Mouse (Mus musculus): Measurements from ENCODE around the gene Adgrv1.
"Not testable (repeated sequence)": the region's sequence is repeated elsewhere in the genome, so short reads cannot be mapped to it uniquely, and the experiment has no call there.

Gene Adgrv1

GRCm38 (mm10) chr13:81632720-81633415, at the start of gene Adgrv1:
Gene Adgrv1 (minus strand): TSS chr13:81633154.
- peak; percentile 52 for DNase-seq

GRCm38 (mm10) chr13:81675333-81675732, 42.4 kb upstream of the Adgrv1 start:
- no peak for DNase-seq

GRCm38 (mm10) chr13:81667713-81668112, 34.8 kb upstream of the Adgrv1 start:
- no peak for DNase-seq

DNA sequence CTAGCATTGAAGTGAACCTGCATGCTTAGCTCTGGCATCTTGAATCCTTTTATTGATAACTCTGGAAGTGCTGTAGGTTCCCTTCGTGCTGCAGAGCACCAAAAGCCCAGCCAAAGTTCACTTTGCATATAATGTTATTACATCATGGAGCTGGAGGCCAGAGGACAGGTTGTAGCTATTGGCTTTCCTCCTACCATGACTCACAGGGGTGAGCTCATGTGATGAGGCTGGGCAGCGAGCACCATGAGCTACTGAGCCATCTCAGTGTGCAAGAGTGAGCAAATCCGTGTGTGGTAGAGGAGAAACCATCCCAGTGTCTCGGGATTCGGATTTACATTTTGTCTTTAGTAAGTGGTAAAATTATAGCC, 31.4 kb upstream of the Adgrv1 start:
- no peak for DNase-seq

DNA sequence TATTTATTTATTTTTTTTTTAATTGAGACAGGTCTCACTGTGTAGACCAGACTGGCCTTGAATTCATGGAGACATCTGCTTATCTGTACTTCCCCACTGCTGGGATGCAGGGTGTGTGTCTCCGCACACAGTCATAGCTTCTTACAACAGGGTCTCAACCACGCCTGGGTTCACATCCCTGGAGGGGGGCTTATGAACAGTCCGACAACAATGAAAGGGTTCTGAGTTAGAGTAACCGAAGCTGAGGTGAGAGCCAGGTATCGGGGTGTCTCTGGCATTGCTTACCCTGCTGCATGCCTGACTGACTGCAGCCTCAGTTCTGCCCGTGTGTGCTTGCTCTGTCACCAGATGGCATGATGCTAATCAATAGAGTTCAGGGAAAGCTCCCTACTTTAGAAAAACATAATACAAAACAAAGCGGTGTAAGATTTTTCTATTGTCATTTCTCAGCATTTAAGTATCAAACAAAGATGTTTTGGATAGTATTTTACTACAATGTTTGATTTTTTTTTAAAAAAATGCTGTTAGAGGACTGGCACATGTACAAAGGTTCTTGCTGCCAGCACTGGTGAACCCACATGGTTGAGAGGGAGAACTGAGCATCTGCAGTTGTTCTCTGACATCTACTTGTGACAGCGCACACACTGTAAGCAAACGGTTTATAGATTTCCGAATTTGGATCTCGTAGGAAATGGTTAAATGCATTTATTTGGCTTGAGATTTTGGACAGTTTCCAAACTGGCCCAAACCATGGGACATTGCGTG, 30.8 kb upstream of the Adgrv1 start:
- DNase-seq: no peak

- no peak for DNase-seq
Measured at GRCm38 (mm10) chr13:81658053-81658752, 25.2 kb upstream of the Adgrv1 start.

DNA sequence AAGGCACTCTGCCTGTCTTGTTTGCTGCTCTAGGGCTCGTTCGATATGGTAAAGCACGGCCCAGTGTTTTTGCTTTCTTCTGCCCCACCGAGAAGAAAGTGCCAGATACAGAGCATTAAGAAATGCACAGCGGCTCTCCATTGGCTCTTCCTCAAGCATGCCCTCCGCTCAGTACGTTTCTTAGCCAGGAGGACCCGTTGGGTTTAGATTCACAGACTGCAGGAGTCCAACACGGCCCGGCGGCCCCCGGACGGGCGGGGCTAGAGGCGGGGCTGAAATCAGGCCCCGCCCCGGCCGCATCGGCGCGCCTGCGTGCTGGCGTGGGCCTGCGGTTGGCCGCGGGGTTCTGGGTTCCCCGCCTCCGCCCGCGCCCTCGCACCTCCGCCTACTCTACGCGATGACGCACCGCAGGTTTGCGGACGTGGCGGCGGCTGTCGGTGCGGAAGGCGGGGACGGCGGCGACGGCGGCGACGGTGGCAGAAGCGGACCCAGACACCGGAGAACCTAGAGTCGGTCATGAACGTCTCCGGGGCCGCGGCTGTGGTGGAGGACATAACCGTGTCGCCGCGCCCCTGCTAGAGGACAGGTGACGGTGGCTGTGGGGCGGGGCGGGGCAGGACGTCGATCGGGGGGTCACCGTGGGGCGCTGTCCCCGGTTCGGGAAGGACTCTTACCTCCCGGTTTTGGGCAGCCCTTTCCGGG, 24.5 kb upstream of the Adgrv1 start, which contains the start of gene Lysmd3:
Gene Lysmd3 (plus strand): TSS at position 313 of the 702 bp plus-strand sequence.
- DNase-seq: peak; percentile 94

DNA sequence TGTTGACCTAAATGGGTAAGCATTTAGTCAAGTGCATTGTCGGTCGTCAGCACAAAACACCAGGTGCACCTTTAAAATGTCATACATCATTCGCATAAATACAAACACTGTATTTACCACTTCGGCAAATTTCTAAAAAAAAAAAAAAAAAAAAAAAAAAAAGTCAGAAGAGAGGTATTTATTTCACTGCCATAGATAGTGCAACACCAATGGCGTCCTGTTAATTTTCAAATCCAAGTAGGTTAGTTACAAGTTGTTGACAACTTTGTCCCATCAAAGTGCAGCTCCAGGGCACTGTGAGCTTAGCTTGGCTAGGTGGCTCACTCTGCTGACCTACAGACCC, 24.0 kb upstream of the Adgrv1 start:
- DNase-seq: no peak

DNA sequence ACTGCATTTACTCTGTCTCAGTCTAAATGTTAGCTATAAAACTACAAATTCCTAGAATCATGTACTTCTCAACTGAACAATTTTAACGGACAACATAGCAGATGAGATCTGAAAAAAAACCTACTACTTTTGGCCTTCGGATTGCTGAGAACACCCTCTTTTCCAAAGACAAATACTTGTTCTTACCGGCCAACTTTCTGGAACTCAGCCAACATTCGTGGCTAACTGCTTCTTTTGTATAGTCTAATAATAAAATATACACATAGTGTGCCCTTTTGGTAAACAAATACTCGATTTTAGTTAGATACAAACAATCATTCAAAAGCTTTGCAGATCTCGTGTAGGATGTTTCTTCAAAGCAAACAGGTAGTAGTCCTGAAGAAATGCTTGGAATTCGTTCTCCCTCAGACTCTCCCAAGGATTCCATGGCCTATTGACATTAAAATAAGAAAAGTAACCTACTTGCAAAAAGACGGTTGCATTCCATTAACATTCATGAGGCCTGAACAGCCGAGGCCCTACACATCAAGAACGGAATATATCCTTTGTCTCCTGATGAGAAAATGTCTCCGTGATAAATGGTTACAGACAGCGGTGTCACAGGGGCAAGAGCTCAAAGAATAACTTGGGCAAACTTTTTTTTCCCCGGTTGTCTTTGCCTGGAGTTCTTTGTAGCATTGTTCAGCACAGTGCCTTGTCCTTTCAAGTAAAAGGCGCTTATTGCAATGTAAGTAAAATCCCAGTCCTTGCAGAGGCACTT, 23.3 kb upstream of the Adgrv1 start:
- peak; percentile 17 for DNase-seq

DNA sequence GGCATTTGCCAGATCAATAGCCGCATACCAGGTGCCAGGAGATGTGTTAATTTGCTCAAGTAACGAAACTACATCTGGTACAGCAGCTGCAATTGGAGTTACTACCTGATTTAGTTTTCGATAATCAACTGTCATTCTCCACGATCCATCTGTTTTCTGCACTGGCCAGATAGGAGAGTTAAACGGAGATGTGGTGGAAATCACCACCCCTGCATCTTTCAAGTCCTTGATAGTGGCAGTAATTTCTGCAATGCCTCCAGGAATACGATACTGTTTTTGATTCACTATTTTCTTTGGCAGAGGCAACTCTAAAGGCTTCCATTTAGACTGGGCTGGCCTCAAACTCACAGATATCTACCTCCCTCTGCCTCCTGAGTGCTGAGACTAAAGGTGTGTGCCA, 17.4 kb upstream of the Adgrv1 start:
- DNase-seq: not testable (repeated sequence)

DNA sequence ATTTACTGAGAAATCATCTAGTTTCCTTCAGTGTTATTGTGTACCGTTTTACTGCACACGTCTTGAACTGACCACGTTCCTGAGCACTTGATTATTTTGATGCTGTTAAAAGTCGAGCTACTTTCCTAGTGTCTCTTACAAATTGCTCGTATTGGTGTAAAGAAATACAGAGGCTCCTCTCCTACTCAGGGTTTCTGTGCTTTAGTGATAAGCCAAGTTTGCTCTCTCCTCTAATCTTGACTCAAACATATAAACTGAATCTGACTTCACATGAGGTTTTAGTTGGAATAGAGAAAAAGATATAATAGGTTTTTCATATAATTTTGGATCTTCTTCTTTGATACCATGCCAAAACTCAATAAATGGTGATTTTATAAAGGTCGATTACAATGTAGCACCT, 13.4 kb upstream of the Adgrv1 start:
- DNase-seq: no peak

DNA sequence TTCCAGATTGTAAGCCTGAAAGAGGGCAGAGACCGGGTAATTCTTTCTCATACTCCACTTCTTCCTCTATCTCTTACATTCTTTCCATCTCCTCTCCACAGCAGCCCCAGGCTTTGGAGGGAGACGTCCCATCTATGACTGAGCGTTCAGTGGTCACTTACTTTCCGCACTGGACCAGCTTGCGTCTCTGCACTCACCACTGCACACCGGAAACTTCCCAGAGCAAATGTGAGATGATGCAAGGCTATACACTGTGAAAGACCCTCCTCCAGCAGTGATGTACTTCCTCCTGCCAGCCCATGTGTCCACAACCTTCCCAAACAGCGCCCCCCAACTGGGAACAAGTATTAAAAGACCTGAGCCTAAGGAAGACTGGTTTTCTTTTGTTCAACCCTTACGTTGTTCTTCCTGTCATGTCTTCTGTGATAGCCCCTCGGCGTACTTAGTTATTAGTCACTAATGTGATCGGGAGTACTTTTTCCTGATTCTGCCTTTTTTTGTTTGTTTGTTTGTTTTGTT, 11.2 kb upstream of the Adgrv1 start:
- DNase-seq: no peak

- no peak for DNase-seq
Measured at GRCm38 (mm10) chr13:81642491-81643149, 9.7 kb upstream of the Adgrv1 start.

GRCm38 (mm10) chr13:81641289-81642045, 8.5 kb upstream of the Adgrv1 start:
- peak; percentile 54 for DNase-seq

- no peak for DNase-seq
Measured at GRCm38 (mm10) chr13:81640881-81641280, 7.9 kb upstream of the Adgrv1 start.

DNA sequence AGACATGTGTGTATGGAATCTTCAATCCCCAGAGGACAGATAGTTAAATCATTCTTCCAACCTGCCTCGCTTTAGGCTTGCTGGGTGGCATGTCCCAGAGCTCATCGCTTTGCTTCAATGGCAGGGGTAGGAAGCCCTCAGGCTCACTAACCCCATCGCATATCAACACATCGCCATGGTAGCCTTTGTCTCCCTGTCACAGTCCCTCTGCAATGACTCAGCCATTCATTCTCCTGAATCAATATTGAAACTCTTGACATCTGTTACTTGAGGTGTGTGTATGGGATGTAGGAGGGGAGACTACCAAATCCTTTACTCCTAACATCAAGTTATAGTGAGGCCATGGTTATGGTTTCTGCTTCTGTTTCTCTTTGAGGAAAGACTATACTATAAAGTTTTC, 6.7 kb upstream of the Adgrv1 start:
- no peak for DNase-seq

- no peak for DNase-seq
Measured at GRCm38 (mm10) chr13:81630566-81630965, 2.4 kb downstream of the Adgrv1 start.

DNA sequence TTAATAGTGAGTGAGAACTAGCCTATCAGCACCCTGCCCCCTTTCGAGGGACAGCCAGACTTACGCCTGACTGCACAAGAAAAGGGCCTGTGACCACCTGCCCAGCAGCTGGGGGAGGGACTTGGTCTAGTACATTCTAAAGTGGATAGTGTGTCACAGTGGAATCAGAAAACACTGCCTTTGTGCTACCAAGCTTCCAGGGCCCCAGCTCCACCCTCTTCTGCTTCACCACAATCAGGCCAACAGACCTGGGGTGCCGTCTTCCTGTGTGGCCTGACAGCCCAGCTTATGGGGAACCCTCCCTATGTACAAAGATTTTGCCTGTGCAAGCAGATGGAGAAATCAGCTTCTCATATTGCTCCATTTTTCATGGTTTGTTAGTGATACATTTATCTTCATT, 3.6 kb downstream of the Adgrv1 start:
- DNase-seq: no peak

DNA sequence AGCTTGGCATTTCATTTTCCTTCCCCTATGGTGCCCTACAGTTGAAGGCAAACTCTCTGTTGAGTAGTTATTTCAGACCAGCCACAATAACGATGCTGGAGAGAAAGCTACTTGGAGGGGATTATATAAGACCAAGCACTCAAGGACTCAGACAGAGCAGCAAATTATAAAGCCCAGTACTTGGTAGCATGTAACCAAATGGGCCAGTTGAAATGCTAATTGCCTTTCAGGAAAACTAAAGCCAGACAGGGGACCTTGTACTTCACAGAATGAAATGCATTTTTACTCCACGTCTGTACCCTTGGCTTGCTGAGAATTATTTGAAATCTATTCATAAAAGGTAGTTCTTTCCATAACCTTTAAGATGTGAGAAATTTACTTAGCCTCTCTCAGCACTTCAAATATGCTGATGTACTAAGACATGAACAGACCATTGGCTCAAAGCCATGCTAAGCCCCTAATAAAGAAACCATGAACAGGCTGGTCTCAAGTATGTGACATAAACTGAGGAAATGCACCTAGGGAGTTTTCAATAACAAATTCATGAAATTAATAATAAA, 4.2 kb downstream of the Adgrv1 start:
- no peak for DNase-seq

DNA sequence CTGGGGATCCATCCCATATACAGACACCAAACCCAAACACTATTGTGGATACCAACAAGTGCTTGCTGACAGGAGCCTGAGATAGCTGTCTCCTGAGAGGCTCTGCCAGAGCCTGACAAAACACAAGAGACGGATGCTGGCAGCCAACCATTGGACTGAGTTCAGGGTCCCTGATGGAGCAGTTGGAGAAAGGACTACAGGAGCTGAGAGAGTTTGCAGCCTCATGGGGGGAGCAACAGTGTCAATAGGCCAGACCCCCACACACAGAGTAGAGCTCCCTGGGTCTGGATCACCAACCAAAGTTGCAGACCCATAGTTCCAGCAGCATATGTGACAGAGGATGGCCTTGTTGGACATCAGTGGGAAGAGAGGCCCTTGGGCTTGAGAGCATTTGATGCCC, 5.1 kb downstream of the Adgrv1 start:
- not testable (repeated sequence) for DNase-seq

DNA sequence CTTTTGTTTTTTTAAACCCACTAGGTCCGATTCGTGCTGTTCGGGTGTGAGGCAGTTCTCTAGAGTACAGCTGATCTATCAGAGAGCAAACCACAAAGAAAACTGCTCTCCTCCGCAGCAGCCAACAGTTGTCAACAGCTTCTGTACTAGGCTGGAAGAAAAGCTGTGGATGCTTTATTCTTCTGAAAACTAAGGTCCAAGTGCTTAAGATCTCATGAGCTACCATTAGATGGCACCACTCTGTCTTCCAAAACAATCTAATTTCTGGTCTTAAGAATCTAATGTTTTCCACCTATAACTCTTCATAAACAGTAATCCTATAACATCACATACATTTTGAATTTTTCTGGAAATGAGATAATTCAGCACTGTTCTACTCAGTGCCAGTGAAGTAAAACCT, 22.6 kb downstream of the Adgrv1 start:
- DNase-seq: no peak

All from lung, postnatal 10 days (tissue).